Mouse (Mus musculus): ENCODE measurements at regions not wholly inside any gene's neighbourhood (a gene's known extent, or its start where the extent isn't known, plus 50 kb on each side); places are given as distances from the start of the nearest gene placed in this dataset.

DNA sequence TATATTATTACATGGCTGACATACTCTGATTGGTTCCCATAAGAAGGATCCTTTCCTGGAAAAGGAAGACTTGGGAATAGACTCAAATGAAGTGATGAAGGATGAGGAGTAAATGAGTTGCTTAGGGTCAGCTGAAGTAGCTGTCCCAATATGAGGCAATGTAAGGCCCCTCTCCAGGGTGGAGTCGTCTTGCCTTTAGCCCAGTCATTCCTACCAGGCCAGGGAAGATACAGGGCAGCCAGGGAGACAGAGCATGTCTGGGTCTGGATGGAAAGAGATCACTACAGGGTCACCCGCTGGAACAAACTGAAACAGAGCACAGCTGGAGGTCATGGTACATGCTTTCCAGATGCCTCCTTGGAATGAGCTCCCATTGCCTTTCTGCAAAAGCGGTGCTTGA, 364.2 kb downstream of the Osr1 start:
- TF ChIP-seq CTCF (conservative IDR thresholded peaks at IDR 0.05; ENCODE audit: insufficient read depth, insufficient read length, low read depth, low read length) = no peak
- no peak for TF ChIP-seq POLR2A (IDR thresholded peaks at IDR 0.05; ENCODE audit: low read depth, low read length)
